Mouse (Mus musculus) midbrain, embryonic 11.5 days (tissue): Measurements from ENCODE around the gene Ndufa7. TPM values are rescaled to one million over a fixed set of nuclear protein-coding genes. Genes with fewer than 3 reads are reported as not detected.

Experiments
- ATAC-seq: fragments of 200-750 bp; cut with Nextera tagmentation; 2 replicates; pipeline ENCODE4 v1.8.0; 2017; ENCODE audit warnings: moderate TSS enrichment, moderate library complexity; ENCODE audit not compliant: low FRiP score
- DNase-seq: peaks from one replicate; pipeline ENCODE4 v3.0.0; 2015; ENCODE audit warnings: low spot score; ENCODE audit errors: missing footprints
- H3K27ac ChIP-seq: fragments of 300-500 bp; sonication (generic); 2 replicates; pipeline ENCODE4 v1.5.1; 2014; ENCODE audit warnings: low read depth, low read length
- H3K27me3 ChIP-seq: fragments of 300-500 bp; sonication (generic); 2 replicates; pipeline ENCODE4 v1.6.1; 2014; ENCODE audit warnings: mild to moderate bottlenecking, low read length, moderate library complexity, mixed read lengths; ENCODE audit not compliant: control insufficient read depth, insufficient read depth
- H3K36me3 ChIP-seq: fragments of 300-500 bp; sonication (generic); 2 replicates; pipeline ENCODE4 v1.6.1; 2014; ENCODE audit warnings: mild to moderate bottlenecking, low read length, moderate library complexity, mixed read lengths; ENCODE audit not compliant: control insufficient read depth, insufficient read depth
- H3K4me1 ChIP-seq: fragments of 300-500 bp; sonication (generic); 2 replicates; pipeline ENCODE4 v1.6.1; 2014; ENCODE audit warnings: low read length; ENCODE audit not compliant: control insufficient read depth, insufficient read depth
- H3K4me2 ChIP-seq: fragments of 300-500 bp; sonication (generic); 2 replicates; pipeline ENCODE4 v1.6.1; 2014; ENCODE audit warnings: mild to moderate bottlenecking, moderate library complexity
- H3K4me3 ChIP-seq: fragments of 300-500 bp; sonication (generic); 2 replicates; pipeline ENCODE4 v1.5.1; 2014; ENCODE audit warnings: low read depth, low read length
- H3K9ac ChIP-seq: fragments of 300-500 bp; sonication (generic); 2 replicates; pipeline ENCODE4 v1.6.1; 2014; ENCODE audit warnings: low read length
- H3K9me3 ChIP-seq: fragments of 300-500 bp; sonication (generic); 2 replicates; pipeline ENCODE4 v1.6.1; 2016; ENCODE audit warnings: low read length; ENCODE audit not compliant: control insufficient read depth
- WGBS: fragments of 180-500 bp; shearing (Covaris S2); extraction: QIAGEN DNeasy Blood & Tissue Kit; methylation state at CpG from one replicate; pipeline ENCODE4 v1.1.7; 2014; 5-methylcytosine and 5-hydroxymethylcytosine counted together
- polyA plus RNA-seq: library from polyadenylated mRNA; unstranded; fragments of >200 nt; fragmentation: Nextera tagmentation; extraction: Ambion mirVana; gene quantifications from 2 replicates; pipeline ENCODE4 v1.2.1, GENCODE M21; 2014

The Ndufa7 gene
- polyA plus RNA-seq, 1 experiment from 2014 or later: 456 TPM

DNA sequence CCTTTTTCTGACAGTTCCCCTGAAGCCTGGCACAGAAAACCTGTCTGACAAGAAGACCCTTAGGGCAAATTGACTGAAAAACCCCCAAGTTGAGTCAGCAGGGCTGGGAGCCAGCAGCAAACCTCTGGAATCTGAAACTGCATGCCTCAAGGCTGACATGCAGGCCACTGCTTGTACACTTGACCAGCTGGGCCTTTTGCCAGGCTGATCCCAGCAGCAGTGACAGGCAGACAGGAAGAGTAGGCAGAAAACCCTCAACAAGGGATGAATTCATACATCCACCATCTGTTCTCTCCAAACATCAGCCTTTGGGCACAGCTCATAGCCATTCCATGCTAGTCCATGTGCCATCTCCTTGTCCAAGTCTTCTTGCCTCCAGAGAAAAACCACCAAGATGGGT lies 41.0 kb upstream of the Ndufa7 start:
- no peak for ATAC-seq
- H3K9ac ChIP-seq: no peak overlapping the region
- no peaks in the 10 kb centered on the region for H3K27me3 ChIP-seq
- no peaks in the 10 kb centered on the region for H3K36me3 ChIP-seq
- no peak overlapping the region for H3K4me2 ChIP-seq
- H3K4me3 ChIP-seq: no peak overlapping the region
- H3K27ac ChIP-seq: no peak overlapping the region
- DNase-seq: no peak
- no peaks in the 10 kb centered on the region for H3K9me3 ChIP-seq
- H3K4me1 ChIP-seq: peaks cover 5% of the 10 kb centered on the region

DNA sequence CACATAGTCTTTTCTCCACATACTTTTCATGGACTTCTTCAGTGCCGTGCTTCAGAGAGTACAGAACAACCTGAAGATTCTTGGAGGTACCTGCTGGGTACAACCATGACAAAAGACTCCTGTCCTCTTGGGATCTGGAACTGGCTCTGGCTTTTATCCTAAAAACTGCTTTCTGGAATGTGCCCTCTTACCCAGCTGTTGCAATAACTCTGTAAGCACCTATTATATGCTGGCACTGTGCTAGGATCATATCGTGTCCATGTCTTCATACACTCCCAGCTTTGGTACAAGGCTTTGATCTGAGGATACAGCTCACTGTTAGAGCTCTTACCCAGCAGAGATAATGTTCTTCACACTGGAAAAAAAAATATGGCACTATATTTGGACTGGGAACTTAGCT lies 39.4 kb upstream of the Ndufa7 start:
- Histone ChIP-seq H3K4me2 (no peak overlapping the region), H3K36me3 (no peaks in the 10 kb centered on the region), H3K9me3 (no peaks in the 10 kb centered on the region), H3K4me3 (no peak overlapping the region), H3K27me3 (no peaks in the 10 kb centered on the region), H3K9ac (no peak overlapping the region), H3K4me1 (peaks cover 5% of the 10 kb centered on the region), H3K27ac (no peak overlapping the region)
- no peak for DNase-seq
- WGBS: 93% methylated on average over 2 of the region's 2 CpGs
- ATAC-seq: no peak

- no peak overlapping the region for H3K27ac ChIP-seq
- WGBS: 85% methylated on average over 18 of the region's 18 CpGs
- no peak for ATAC-seq
These were observed 38.0 kb upstream of the Ndufa7 start for GRCm38 (mm10) chr17:33786375-33786774.

DNA sequence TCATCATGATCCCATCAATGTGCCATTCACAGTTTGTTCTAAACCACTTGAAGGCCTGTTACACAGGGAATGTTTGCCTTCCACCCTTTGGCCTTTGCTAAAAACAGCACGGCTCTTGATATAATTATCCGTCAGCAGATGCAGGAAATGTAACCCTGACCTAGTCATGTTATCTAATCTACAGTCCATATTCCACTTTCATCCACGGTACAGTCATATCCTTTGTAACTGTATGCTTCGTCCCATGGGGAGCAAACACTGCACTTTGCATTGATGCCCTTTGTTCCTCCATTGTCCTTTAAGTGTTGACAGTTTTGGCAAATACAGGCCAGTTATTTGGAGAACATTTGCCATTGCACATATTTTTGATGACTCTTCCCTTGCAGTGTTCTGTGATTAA lies 35.6 kb upstream of the Ndufa7 start:
- no peak overlapping the region for H3K4me2 ChIP-seq
- no peak overlapping the region for H3K4me3 ChIP-seq
- H3K9ac ChIP-seq: no peak overlapping the region
- WGBS: 87% methylated on average over 4 of the region's 4 CpGs
- H3K36me3 ChIP-seq: no peaks in the 10 kb centered on the region
- no peak overlapping the region for H3K27ac ChIP-seq
- ATAC-seq (no peak), DNase-seq (no peak)
- H3K27me3 ChIP-seq: no peaks in the 10 kb centered on the region
- no peaks in the 10 kb centered on the region for H3K4me1 ChIP-seq
- no peaks in the 10 kb centered on the region for H3K9me3 ChIP-seq

More at GRCm38 (mm10) chr17:33786375-33786774, 38.0 kb upstream of the Ndufa7 start:
- Histone ChIP-seq H3K4me1 (peaks cover 5% of the 10 kb centered on the region), H3K4me3 (no peak overlapping the region), H3K27me3 (no peaks in the 10 kb centered on the region), H3K9ac (no peak overlapping the region), H3K4me2 (no peak overlapping the region), H3K9me3 (no peaks in the 10 kb centered on the region), H3K36me3 (no peaks in the 10 kb centered on the region)
- DNase-seq: no peak

DNA sequence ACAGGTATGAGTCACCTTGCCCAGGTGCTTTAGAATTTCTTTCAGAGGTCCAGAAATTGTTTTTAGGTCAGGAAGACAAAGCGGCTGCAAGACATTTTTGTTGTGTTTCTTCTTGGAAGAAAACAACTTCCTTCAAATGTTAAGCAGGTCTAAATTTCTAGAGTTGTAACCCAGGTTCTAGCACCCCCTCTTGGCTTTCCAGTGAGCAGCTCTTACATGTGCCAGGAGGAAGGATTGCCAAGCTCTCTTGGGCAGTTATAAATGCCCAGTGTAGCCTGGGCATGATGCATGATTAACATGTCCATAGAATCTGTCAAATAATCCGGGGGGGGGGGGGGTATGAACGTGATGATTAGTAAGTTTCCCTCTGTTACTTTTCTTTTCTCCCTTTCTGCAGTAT lies 26.1 kb upstream of the Ndufa7 start:
- Histone ChIP-seq H3K9me3 (no peaks in the 10 kb centered on the region), H3K4me2 (no peak overlapping the region), H3K27me3 (no peaks in the 10 kb centered on the region), H3K4me1 (no peaks in the 10 kb centered on the region), H3K27ac (no peak overlapping the region), H3K36me3 (no peaks in the 10 kb centered on the region), H3K4me3 (no peak overlapping the region), H3K9ac (no peak overlapping the region)
- WGBS: 63% methylated on average over 3 of the region's 3 CpGs
- DNase-seq: no peak
- no peak for ATAC-seq

GRCm38 (mm10) chr17:33799277-33799676 lies 25.1 kb upstream of the Ndufa7 start:
- no peak overlapping the region for H3K27ac ChIP-seq
- no peak for ATAC-seq
- H3K4me3 ChIP-seq: no peak overlapping the region
- no peak overlapping the region for H3K9ac ChIP-seq
- WGBS: 70% methylated on average over 1 of the region's 1 CpGs
- H3K36me3 ChIP-seq: no peaks in the 10 kb centered on the region
- H3K4me2 ChIP-seq: no peak overlapping the region
- no peaks in the 10 kb centered on the region for H3K9me3 ChIP-seq
- DNase-seq: no peak
- H3K27me3 ChIP-seq: no peaks in the 10 kb centered on the region
- H3K4me1 ChIP-seq: no peaks in the 10 kb centered on the region

GRCm38 (mm10) chr17:33802221-33802620 lies 22.2 kb upstream of the Ndufa7 start:
- DNase-seq (peak; percentile 90), ATAC-seq (no peak)
- Histone ChIP-seq H3K27me3 (no peaks in the 10 kb centered on the region), H3K4me1 (no peaks in the 10 kb centered on the region), H3K9ac (no peak overlapping the region), H3K36me3 (no peaks in the 10 kb centered on the region), H3K9me3 (no peaks in the 10 kb centered on the region), H3K27ac (no peak overlapping the region), H3K4me3 (no peak overlapping the region), H3K4me2 (no peak overlapping the region)
- WGBS: 13% methylated on average over 2 of the region's 2 CpGs

GRCm38 (mm10) chr17:33804205-33804604 lies 20.2 kb upstream of the Ndufa7 start:
- DNase-seq (no peak), ATAC-seq (no peak)
- Histone ChIP-seq H3K36me3 (no peaks in the 10 kb centered on the region), H3K4me3 (no peak overlapping the region), H3K27ac (no peak overlapping the region), H3K4me2 (no peak overlapping the region), H3K27me3 (no peaks in the 10 kb centered on the region), H3K4me1 (no peaks in the 10 kb centered on the region), H3K9me3 (no peaks in the 10 kb centered on the region), H3K9ac (no peak overlapping the region)
- 67% methylated on average over 4 of the region's 4 CpGs for WGBS

- Histone ChIP-seq H3K36me3 (no peaks in the 10 kb centered on the region), H3K4me1 (no peaks in the 10 kb centered on the region), H3K4me3 (no peak overlapping the region), H3K9ac (no peak overlapping the region), H3K27ac (no peak overlapping the region), H3K27me3 (no peaks in the 10 kb centered on the region), H3K9me3 (no peaks in the 10 kb centered on the region), H3K4me2 (no peak overlapping the region)
- DNase-seq: no peak
- no peak for ATAC-seq
- WGBS: 48% methylated on average over 1 of the region's 1 CpGs
These were observed 19.6 kb upstream of the Ndufa7 start for GRCm38 (mm10) chr17:33804745-33805144.
